Mouse (Mus musculus) neural tube, embryonic 15.5 days (tissue): ENCODE measurements at regions not wholly inside any gene's neighbourhood (a gene's known extent, or its start where the extent isn't known, plus 50 kb on each side); places are given as distances from the start of the nearest gene placed in this dataset.

Experiments used
- ATAC-seq: fragments of 200-750 bp; cut with Nextera tagmentation; 2 replicates; pipeline ENCODE4 v1.8.0; 2017; ENCODE audit warnings: mild to moderate bottlenecking, moderate TSS enrichment, moderate library complexity; ENCODE audit not compliant: low FRiP score
- H3K27ac ChIP-seq: fragments of 300-500 bp; sonication (generic); replicated peaks from 2 replicates; pipeline ENCODE4 v1.5.1; 2015; ENCODE audit warnings: mild to moderate bottlenecking, inconsistent platforms
- H3K27me3 ChIP-seq: fragments of 300-500 bp; sonication (generic); replicated peaks from 2 replicates; pipeline ENCODE4 v1.6.1; 2015; ENCODE audit warnings: inconsistent platforms
- H3K36me3 ChIP-seq: fragments of 300-500 bp; sonication (generic); 2 replicates; pipeline ENCODE4 v1.6.1; 2015; ENCODE audit warnings: inconsistent platforms
- H3K4me1 ChIP-seq: fragments of 300-500 bp; sonication (generic); 2 replicates; pipeline ENCODE4 v1.6.1; 2015; ENCODE audit warnings: inconsistent platforms
- H3K4me2 ChIP-seq: fragments of 300-500 bp; sonication (generic); 2 replicates; pipeline ENCODE4 v1.6.1; 2015; ENCODE audit warnings: inconsistent platforms, mild to moderate bottlenecking, moderate library complexity
- H3K4me3 ChIP-seq: fragments of 300-500 bp; sonication (generic); replicated peaks from 2 replicates; pipeline ENCODE4 v1.5.1; 2015; ENCODE audit warnings: mild to moderate bottlenecking, inconsistent platforms
- H3K9ac ChIP-seq: fragments of 300-500 bp; sonication (generic); replicated peaks from 2 replicates; pipeline ENCODE4 v1.6.1; 2015; ENCODE audit warnings: mild to moderate bottlenecking, inconsistent platforms
- H3K9me3 ChIP-seq: fragments of 300-500 bp; sonication (generic); replicated peaks from 2 replicates; pipeline ENCODE4 v1.6.1; 2016; ENCODE audit warnings: inconsistent platforms
- WGBS: fragments of 180-500 bp; shearing (Covaris S2); methylation state at CpG from one replicate; pipeline ENCODE4 v1.1.7; 2015; ENCODE audit warnings: mixed read lengths; 5-methylcytosine and 5-hydroxymethylcytosine counted together

GRCm38 (mm10) chr4:47838411-47838810, 206.5 kb upstream of the Nr4a3 start:
- ATAC-seq = no peak
- Histone ChIP-seq H3K36me3 (no peaks in the 10 kb centered on the region), H3K4me2 (no peak overlapping the region), H3K4me1 (no peaks in the 10 kb centered on the region), H3K27ac (no peak overlapping the region), H3K27me3 (no peaks in the 10 kb centered on the region), H3K9ac (no peak overlapping the region), H3K9me3 (no peaks in the 10 kb centered on the region), H3K4me3 (no peak overlapping the region)
- WGBS = 95% methylated on average over 2 of the region's 2 CpGs

GRCm38 (mm10) chr4:47842128-47842656, 202.8 kb upstream of the Nr4a3 start:
- ATAC-seq = no peak
- no peak overlapping the region for H3K27ac ChIP-seq
- H3K9ac ChIP-seq = no peak overlapping the region
- 46% methylated on average over 3 of the region's 3 CpGs for WGBS
- peaks cover 6% of the 10 kb centered on the region; the same call in 1 of the 2 replicates for H3K4me1 ChIP-seq
- H3K9me3 ChIP-seq = no peaks in the 10 kb centered on the region
- H3K36me3 ChIP-seq = no peaks in the 10 kb centered on the region
- H3K4me3 ChIP-seq = no peak overlapping the region
- no peaks in the 10 kb centered on the region for H3K27me3 ChIP-seq
- H3K4me2 ChIP-seq = no peak overlapping the region

GRCm38 (mm10) chr4:47845239-47845638, 199.7 kb upstream of the Nr4a3 start:
- H3K9ac ChIP-seq = no peak overlapping the region
- H3K27me3 ChIP-seq = no peaks in the 10 kb centered on the region
- no peak overlapping the region for H3K27ac ChIP-seq
- H3K4me2 ChIP-seq = no peak overlapping the region
- 59% methylated on average over 4 of the region's 4 CpGs for WGBS
- ATAC-seq = no peak
- no peak overlapping the region for H3K4me3 ChIP-seq
- H3K36me3 ChIP-seq = no peaks in the 10 kb centered on the region
- H3K4me1 ChIP-seq = peaks cover 6% of the 10 kb centered on the region; the same call in 1 of the 2 replicates
- no peaks in the 10 kb centered on the region for H3K9me3 ChIP-seq

GRCm38 (mm10) chr4:47846389-47847318, 198.3 kb upstream of the Nr4a3 start:
- ATAC-seq = peak; percentile 68; the same call in 1 of the 2 replicates
- peak overlapping the region; percentile 6; the same call in 1 of the 2 replicates for H3K4me2 ChIP-seq
- WGBS = 34% methylated on average over 12 of the region's 12 CpGs
- H3K9me3 ChIP-seq = no peaks in the 10 kb centered on the region
- no peak overlapping the region for H3K4me3 ChIP-seq
- peaks cover 6% of the 10 kb centered on the region; the same call in 1 of the 2 replicates for H3K4me1 ChIP-seq
- no peaks in the 10 kb centered on the region for H3K36me3 ChIP-seq
- H3K9ac ChIP-seq = no peak overlapping the region
- H3K27me3 ChIP-seq = no peaks in the 10 kb centered on the region
- peak overlapping the region; percentile 58 for H3K27ac ChIP-seq

- no peaks in the 10 kb centered on the region for H3K27me3 ChIP-seq
- H3K4me1 ChIP-seq = no peaks in the 10 kb centered on the region
- ATAC-seq = no peak
- H3K36me3 ChIP-seq = no peaks in the 10 kb centered on the region
- H3K4me2 ChIP-seq = no peak overlapping the region
- WGBS = 10% methylated on average over 6 of the region's 6 CpGs
- H3K4me3 ChIP-seq = no peak overlapping the region
- H3K9me3 ChIP-seq = no peaks in the 10 kb centered on the region
- no peak overlapping the region for H3K27ac ChIP-seq
- no peak overlapping the region for H3K9ac ChIP-seq
These were observed 183.8 kb upstream of the Nr4a3 start for GRCm38 (mm10) chr4:47861151-47861550.

- no peaks in the 10 kb centered on the region for H3K9me3 ChIP-seq
- H3K27me3 ChIP-seq = no peaks in the 10 kb centered on the region
- ATAC-seq = peak; percentile 38; the same call in 1 of the 2 replicates
- H3K36me3 ChIP-seq = no peaks in the 10 kb centered on the region
- 0 out of 2 replicates have a peak, but pooled peaks cover 7% of the 10 kb centered on the region for H3K4me1 ChIP-seq
- H3K9ac ChIP-seq = no peak overlapping the region
- no peak overlapping the region for H3K4me3 ChIP-seq
- WGBS = 43% methylated on average over 7 of the region's 7 CpGs
- peak overlapping the region; percentile 74 for H3K27ac ChIP-seq
- H3K4me2 ChIP-seq = no peak overlapping the region
These were observed 174.8 kb upstream of the Nr4a3 start for GRCm38 (mm10) chr4:47870010-47870637.

GRCm38 (mm10) chr4:47870638-47871019, 174.3 kb upstream of the Nr4a3 start:
- Histone ChIP-seq H3K27ac (peak overlapping the region; percentile 74; the same call in 1 of the 2 replicates), H3K4me2 (no peak overlapping the region), H3K9me3 (no peaks in the 10 kb centered on the region), H3K9ac (no peak overlapping the region), H3K36me3 (no peaks in the 10 kb centered on the region), H3K27me3 (no peaks in the 10 kb centered on the region), H3K4me1 (0 out of 2 replicates have a peak, but pooled peaks cover 7% of the 10 kb centered on the region), H3K4me3 (no peak overlapping the region)
- WGBS = 7% methylated on average over 5 of the region's 5 CpGs
- peak; percentile 83; the same call in 1 of the 2 replicates for ATAC-seq

GRCm38 (mm10) chr4:47881560-47881959, 163.4 kb upstream of the Nr4a3 start:
- no peak overlapping the region for H3K4me3 ChIP-seq
- peak; percentile 61; the same call in 1 of the 2 replicates for ATAC-seq
- H3K27me3 ChIP-seq = no peaks in the 10 kb centered on the region
- H3K36me3 ChIP-seq = no peaks in the 10 kb centered on the region
- H3K4me2 ChIP-seq = 0 out of 2 replicates have a peak overlapping the region, but pooled peaks have one; percentile 0
- peaks cover 3% of the 10 kb centered on the region; the same call in 1 of the 2 replicates for H3K4me1 ChIP-seq
- H3K9me3 ChIP-seq = no peaks in the 10 kb centered on the region
- H3K27ac ChIP-seq = peak overlapping the region; percentile 49; the same call in 1 of the 2 replicates
- no peak overlapping the region for H3K9ac ChIP-seq
- 44% methylated on average over 9 of the region's 9 CpGs for WGBS

GRCm38 (mm10) chr4:47882076-47882475, 162.9 kb upstream of the Nr4a3 start:
- Histone ChIP-seq H3K4me2 (no peak overlapping the region), H3K4me1 (peaks cover 3% of the 10 kb centered on the region; the same call in 1 of the 2 replicates), H3K9ac (no peak overlapping the region), H3K27me3 (no peaks in the 10 kb centered on the region), H3K27ac (peak overlapping the region; percentile 6), H3K4me3 (no peak overlapping the region), H3K9me3 (no peaks in the 10 kb centered on the region), H3K36me3 (no peaks in the 10 kb centered on the region)
- peak; percentile 57; the same call in 1 of the 2 replicates for ATAC-seq
- WGBS = 56% methylated on average over 10 of the region's 10 CpGs

- H3K9me3 ChIP-seq = no peaks in the 10 kb centered on the region
- no peak overlapping the region for H3K27ac ChIP-seq
- no peaks in the 10 kb centered on the region for H3K4me1 ChIP-seq
- ATAC-seq = peak; percentile 74
- H3K9ac ChIP-seq = no peak overlapping the region
- no peak overlapping the region for H3K4me2 ChIP-seq
- WGBS = 22% methylated on average over 7 of the region's 7 CpGs
- H3K4me3 ChIP-seq = no peak overlapping the region
- no peaks in the 10 kb centered on the region for H3K36me3 ChIP-seq
- H3K27me3 ChIP-seq = no peaks in the 10 kb centered on the region
These were observed 145.4 kb upstream of the Nr4a3 start for GRCm38 (mm10) chr4:47899579-47899978.

GRCm38 (mm10) chr4:47902749-47903148, 142.2 kb upstream of the Nr4a3 start:
- 96% methylated on average over 12 of the region's 12 CpGs for WGBS
- no peaks in the 10 kb centered on the region for H3K36me3 ChIP-seq
- no peak overlapping the region for H3K4me2 ChIP-seq
- no peaks in the 10 kb centered on the region for H3K4me1 ChIP-seq
- 0 out of 2 replicates have a peak, but pooled peaks cover 4% of the 10 kb centered on the region for H3K9me3 ChIP-seq
- no peak overlapping the region for H3K4me3 ChIP-seq
- ATAC-seq = no peak
- H3K27me3 ChIP-seq = no peaks in the 10 kb centered on the region
- no peak overlapping the region for H3K27ac ChIP-seq
- no peak overlapping the region for H3K9ac ChIP-seq
